Mouse (Mus musculus) liver, embryonic 11.5 days (tissue): ENCODE measurements at regions not wholly inside any gene's neighbourhood (a gene's known extent, or its start where the extent isn't known, plus 50 kb on each side); places are given as distances from the start of the nearest gene placed in this dataset.

Source experiments
- ATAC-seq: fragments of 200-750 bp; cut with Nextera tagmentation; replicated peaks from 2 replicates; pipeline ENCODE4 v1.8.0; 2017; ENCODE audit warnings: moderate number of reproducible peaks, mild to moderate bottlenecking, moderate TSS enrichment, moderate library complexity; ENCODE audit not compliant: low FRiP score
- DNase-seq: peaks from one replicate; pipeline ENCODE4 v3.0.0-alpha.2; 2017; ENCODE audit warnings: low spot score
- H3K27ac ChIP-seq: fragments of 300-500 bp; sonication (generic); 2 replicates; pipeline ENCODE4 v1.5.1; 2014; ENCODE audit warnings: mild to moderate bottlenecking, low read depth, low read length, control low read depth
- H3K27me3 ChIP-seq: fragments of 300-500 bp; sonication (generic); replicated peaks from 2 replicates; pipeline ENCODE4 v1.6.1; 2014; ENCODE audit warnings: low read length, mixed read lengths; ENCODE audit not compliant: control insufficient read depth, insufficient read depth
- H3K36me3 ChIP-seq: fragments of 300-500 bp; sonication (generic); 2 replicates; pipeline ENCODE4 v1.6.1; 2014; ENCODE audit warnings: mild to moderate bottlenecking, low read length, moderate library complexity, mixed read lengths; ENCODE audit not compliant: control insufficient read depth, insufficient read depth
- H3K4me1 ChIP-seq: fragments of 300-500 bp; sonication (generic); replicated peaks from 2 replicates; pipeline ENCODE4 v1.6.1; 2014; ENCODE audit warnings: low read length, mixed read lengths; ENCODE audit not compliant: control insufficient read depth, insufficient read depth
- H3K4me2 ChIP-seq: fragments of 300-500 bp; sonication (generic); 2 replicates; pipeline ENCODE4 v1.6.1; 2014; ENCODE audit warnings: mild to moderate bottlenecking, control low read depth, moderate library complexity
- H3K4me3 ChIP-seq: fragments of 300-500 bp; sonication (generic); 2 replicates; pipeline ENCODE4 v1.5.1; 2014; ENCODE audit warnings: low read depth, low read length, control low read depth
- H3K9ac ChIP-seq: fragments of 300-500 bp; sonication (generic); 2 replicates; pipeline ENCODE4 v1.6.1; 2014; ENCODE audit warnings: low read depth, low read length, control low read depth
- H3K9me3 ChIP-seq: fragments of 300-500 bp; sonication (generic); 2 replicates; pipeline ENCODE4 v1.6.1; 2016; ENCODE audit warnings: low read length, inconsistent platforms, mixed read lengths; ENCODE audit not compliant: control insufficient read depth
- WGBS: fragments of 180-500 bp; shearing (Covaris S2); extraction: QIAGEN DNeasy Blood & Tissue Kit; methylation state at CpG from one replicate; pipeline ENCODE4 v1.1.7; 2014; 5-methylcytosine and 5-hydroxymethylcytosine counted together

- H3K27me3 ChIP-seq = no peaks in the 10 kb centered on the region
- no peak overlapping the region for H3K4me3 ChIP-seq
- DNase-seq (no peak), ATAC-seq (no peak)
- H3K36me3 ChIP-seq = no peaks in the 10 kb centered on the region
- no peak overlapping the region for H3K27ac ChIP-seq
- no peaks in the 10 kb centered on the region for H3K9me3 ChIP-seq
- 58% methylated on average over 9 of the region's 9 CpGs for WGBS
- H3K9ac ChIP-seq = no peak overlapping the region
- H3K4me1 ChIP-seq = peaks cover 17% of the 10 kb centered on the region
- no peak overlapping the region for H3K4me2 ChIP-seq
These were observed 155.9 kb upstream of the Haao start for GRCm38 (mm10) chr17:84003489-84004234.

- Histone ChIP-seq H3K27me3 (no peaks in the 10 kb centered on the region), H3K4me3 (no peak overlapping the region), H3K4me2 (no peak overlapping the region), H3K9ac (no peak overlapping the region), H3K4me1 (peaks cover 9% of the 10 kb centered on the region), H3K36me3 (no peaks in the 10 kb centered on the region), H3K9me3 (no peaks in the 10 kb centered on the region), H3K27ac (no peak overlapping the region)
- 83% methylated on average over 6 of the region's 6 CpGs for WGBS
- DNase-seq = no peak
- ATAC-seq = no peak
These were observed 155.2 kb upstream of the Haao start for GRCm38 (mm10) chr17:84002939-84003338.

DNA sequence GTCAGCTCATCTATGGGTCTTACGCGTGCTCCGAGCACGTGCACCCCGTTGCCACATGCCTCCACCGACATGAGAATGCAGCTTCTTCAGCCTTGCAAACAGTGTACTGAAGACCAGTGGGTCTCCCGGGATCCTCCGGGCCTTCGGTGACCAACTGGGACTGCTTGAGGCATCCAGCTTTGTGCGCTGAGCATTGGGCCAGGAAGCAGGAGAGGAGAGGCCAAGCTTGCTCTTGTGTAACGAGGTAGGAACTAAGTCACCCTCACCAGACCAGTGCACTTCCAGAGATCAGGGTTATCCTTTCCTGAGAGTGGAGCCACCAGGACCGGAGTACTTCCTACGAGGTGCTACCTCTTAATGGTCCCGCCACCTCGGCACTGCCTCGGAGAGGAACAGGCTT is 154.6 kb upstream of the Haao start:
- no peaks in the 10 kb centered on the region for H3K27me3 ChIP-seq
- no peak overlapping the region for H3K4me3 ChIP-seq
- ATAC-seq (no peak), DNase-seq (no peak)
- peaks cover 9% of the 10 kb centered on the region for H3K4me1 ChIP-seq
- no peak overlapping the region for H3K9ac ChIP-seq
- no peaks in the 10 kb centered on the region for H3K9me3 ChIP-seq
- no peak overlapping the region for H3K27ac ChIP-seq
- no peaks in the 10 kb centered on the region for H3K36me3 ChIP-seq
- 90% methylated on average over 16 of the region's 16 CpGs for WGBS
- H3K4me2 ChIP-seq = no peak overlapping the region

DNA sequence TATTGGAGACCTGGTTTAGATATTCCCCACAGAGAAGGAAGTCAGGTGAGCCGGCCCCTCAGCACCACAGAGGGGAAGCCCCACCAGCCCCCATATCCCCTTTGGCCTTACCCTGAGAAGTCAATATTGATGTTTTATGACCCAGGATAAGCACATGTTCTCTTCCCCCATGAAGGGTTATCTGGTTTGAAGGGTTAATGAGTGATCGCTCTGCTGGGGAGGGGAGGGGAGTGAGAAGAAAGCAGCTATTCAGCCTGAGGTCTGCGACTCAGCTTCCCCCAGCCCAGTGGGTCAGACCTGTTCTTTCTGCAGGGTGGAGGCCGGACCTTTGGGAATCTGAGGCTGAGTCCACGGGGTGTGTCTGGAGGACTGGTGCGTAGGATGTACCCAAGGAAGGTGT is 152.4 kb upstream of the Haao start:
- Histone ChIP-seq H3K4me3 (no peak overlapping the region), H3K27me3 (no peaks in the 10 kb centered on the region), H3K27ac (peak overlapping the region; percentile 56; the same call in 1 of the 2 replicates), H3K9ac (no peak overlapping the region), H3K4me1 (peaks cover 9% of the 10 kb centered on the region), H3K4me2 (no peak overlapping the region), H3K9me3 (no peaks in the 10 kb centered on the region), H3K36me3 (no peaks in the 10 kb centered on the region)
- ATAC-seq (peak; percentile 19; the same call in 1 of the 2 replicates), DNase-seq (no peak)
- 48% methylated on average over 6 of the region's 6 CpGs for WGBS

GRCm38 (mm10) chr17:83998972-83999545 is 151.3 kb upstream of the Haao start:
- H3K36me3 ChIP-seq = no peaks in the 10 kb centered on the region
- 61% methylated on average over 10 of the region's 10 CpGs for WGBS
- ATAC-seq (peak; percentile 68), DNase-seq (no peak)
- peak overlapping the region; percentile 23 for H3K4me2 ChIP-seq
- no peak overlapping the region for H3K4me3 ChIP-seq
- peak overlapping the region; percentile 56; the same call in 1 of the 2 replicates for H3K27ac ChIP-seq
- H3K27me3 ChIP-seq = no peaks in the 10 kb centered on the region
- no peaks in the 10 kb centered on the region for H3K9me3 ChIP-seq
- H3K4me1 ChIP-seq = peaks cover 7% of the 10 kb centered on the region
- no peak overlapping the region for H3K9ac ChIP-seq

DNA sequence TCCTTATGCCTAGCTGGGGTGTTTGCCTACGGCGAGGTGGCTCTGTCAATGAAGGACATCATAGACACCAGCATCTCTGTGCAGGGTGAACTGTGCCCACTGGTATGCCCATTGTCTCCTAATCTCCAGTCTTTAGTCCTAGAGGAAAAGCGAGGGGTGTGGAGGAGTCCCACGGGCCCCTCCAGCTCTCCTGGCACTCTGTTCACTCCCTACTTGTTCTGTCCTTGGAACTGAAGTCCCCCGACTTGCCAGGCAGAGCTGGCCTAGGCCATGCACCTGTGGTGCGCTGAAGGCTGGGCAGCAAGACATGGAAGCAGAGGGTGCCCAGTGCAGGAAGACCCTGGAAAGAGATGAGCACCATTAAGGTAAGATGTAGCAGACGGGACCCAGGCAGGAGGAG is 150.6 kb upstream of the Haao start:
- no peak for DNase-seq
- no peaks in the 10 kb centered on the region for H3K36me3 ChIP-seq
- no peak for ATAC-seq
- peak overlapping the region; percentile 3; the same call in 1 of the 2 replicates for H3K27ac ChIP-seq
- no peak overlapping the region for H3K9ac ChIP-seq
- H3K4me3 ChIP-seq = no peak overlapping the region
- WGBS = 85% methylated on average over 7 of the region's 7 CpGs
- H3K9me3 ChIP-seq = no peaks in the 10 kb centered on the region
- H3K27me3 ChIP-seq = no peaks in the 10 kb centered on the region
- H3K4me1 ChIP-seq = peaks cover 2% of the 10 kb centered on the region
- peak overlapping the region; percentile 23 for H3K4me2 ChIP-seq

- ATAC-seq (no peak), DNase-seq (no peak)
- no peak overlapping the region for H3K4me2 ChIP-seq
- H3K4me3 ChIP-seq = no peak overlapping the region
- H3K36me3 ChIP-seq = no peaks in the 10 kb centered on the region
- H3K27me3 ChIP-seq = no peaks in the 10 kb centered on the region
- no peak overlapping the region for H3K9ac ChIP-seq
- peaks cover 2% of the 10 kb centered on the region for H3K4me1 ChIP-seq
- 80% methylated on average over 11 of the region's 11 CpGs for WGBS
- H3K27ac ChIP-seq = peak overlapping the region; percentile 3; the same call in 1 of the 2 replicates
- no peaks in the 10 kb centered on the region for H3K9me3 ChIP-seq
These were observed 150.0 kb upstream of the Haao start for GRCm38 (mm10) chr17:83997778-83998177.

DNA sequence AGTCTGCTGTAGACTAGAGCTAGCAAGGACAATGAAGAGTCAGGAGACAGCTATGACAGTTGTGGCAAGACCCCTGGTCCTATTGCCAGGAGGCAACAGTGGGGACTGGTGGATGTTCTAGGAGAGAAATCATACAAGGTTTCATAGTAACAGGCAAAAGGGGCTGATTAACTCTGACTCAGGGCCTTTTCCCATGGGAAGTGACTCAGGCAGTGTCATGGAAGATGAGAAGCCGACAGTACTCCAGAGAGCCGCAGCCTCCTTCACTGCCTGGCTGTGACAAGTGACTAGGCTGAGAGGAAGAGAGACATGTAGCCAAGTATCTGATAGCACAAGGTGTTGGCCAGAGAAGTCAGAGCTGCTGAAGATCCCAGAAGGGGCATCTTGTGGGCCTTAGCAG is 145.3 kb upstream of the Haao start:
- Histone ChIP-seq H3K9me3 (no peaks in the 10 kb centered on the region), H3K9ac (no peak overlapping the region), H3K4me1 (peaks cover 27% of the 10 kb centered on the region), H3K36me3 (no peaks in the 10 kb centered on the region), H3K4me3 (no peak overlapping the region), H3K27ac (no peak overlapping the region), H3K27me3 (no peaks in the 10 kb centered on the region), H3K4me2 (no peak overlapping the region)
- 78% methylated on average over 2 of the region's 2 CpGs for WGBS
- DNase-seq (no peak), ATAC-seq (no peak)
